Mouse (Mus musculus): ENCODE measurements at regions not wholly inside any gene's neighbourhood (a gene's known extent, or its start where the extent isn't known, plus 50 kb on each side); places are given as distances from the start of the nearest gene placed in this dataset.

DNA sequence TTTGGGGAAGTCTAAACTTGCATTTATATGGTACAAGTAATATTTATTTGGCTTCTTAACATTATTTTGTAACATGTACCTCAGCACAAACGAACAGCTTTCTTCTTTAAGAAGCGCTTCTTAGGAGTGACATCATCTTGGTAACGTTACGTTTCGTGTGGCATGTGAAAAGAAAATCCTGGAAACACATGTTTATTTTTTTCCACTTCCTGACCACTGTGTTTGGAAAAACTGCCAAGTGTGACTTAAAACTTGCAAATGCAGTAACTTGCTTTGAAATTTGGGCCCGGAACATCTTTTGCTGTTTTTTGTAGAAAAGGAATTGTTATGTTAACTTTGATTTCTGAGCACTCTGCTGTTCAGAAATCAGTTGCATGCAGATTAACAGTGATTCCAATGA, 88.6 kb upstream of the Zeb2 start:
- H3K27me3 ChIP-seq (ENCODE audit: control insufficient read depth, insufficient read depth, low read length): no peaks in the 10 kb centered on the region
- no peaks in the 10 kb centered on the region for H3K4me1 ChIP-seq (replicated peaks; ENCODE audit: control insufficient read depth, insufficient read depth, low read length)
- no peak overlapping the region for H3K9ac ChIP-seq
- 47% methylated on average over 6 of the region's 6 CpGs for WGBS
- H3K9me3 ChIP-seq (ENCODE audit: control insufficient read depth, low read length): no peaks in the 10 kb centered on the region
- no peaks in the 10 kb centered on the region for H3K36me3 ChIP-seq (replicated peaks; ENCODE audit: control insufficient read depth, insufficient read depth)
- no peak overlapping the region for H3K4me3 ChIP-seq (replicated peaks; ENCODE audit: low read length)
- DNase-seq (ENCODE audit: low spot score) (no peak), ATAC-seq (ENCODE audit: low FRiP score) (no peak)
- H3K4me2 ChIP-seq (replicated peaks): no peak overlapping the region
- no peak overlapping the region for H3K27ac ChIP-seq

DNA sequence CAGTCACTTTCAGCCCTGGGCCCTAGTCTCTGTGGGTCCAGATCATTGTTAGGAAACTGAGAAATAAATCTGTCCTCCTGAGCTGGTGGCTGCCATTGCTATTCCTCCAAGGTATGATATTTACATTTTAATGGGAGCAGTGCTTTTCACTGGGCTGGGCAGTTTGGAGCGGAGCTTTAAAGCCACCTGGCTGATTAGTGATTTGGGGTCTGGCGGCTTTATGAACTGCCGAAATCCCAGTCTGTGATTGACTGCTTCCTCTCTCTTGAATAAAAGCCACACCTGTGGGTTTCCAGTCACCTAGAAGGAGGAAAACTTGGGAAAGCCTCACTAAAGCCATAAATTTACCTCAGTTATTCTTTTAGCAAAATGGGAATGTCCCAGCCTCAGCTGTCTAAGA, 88.0 kb upstream of the Zeb2 start:
- WGBS: 71% methylated on average over 3 of the region's 3 CpGs

DNA sequence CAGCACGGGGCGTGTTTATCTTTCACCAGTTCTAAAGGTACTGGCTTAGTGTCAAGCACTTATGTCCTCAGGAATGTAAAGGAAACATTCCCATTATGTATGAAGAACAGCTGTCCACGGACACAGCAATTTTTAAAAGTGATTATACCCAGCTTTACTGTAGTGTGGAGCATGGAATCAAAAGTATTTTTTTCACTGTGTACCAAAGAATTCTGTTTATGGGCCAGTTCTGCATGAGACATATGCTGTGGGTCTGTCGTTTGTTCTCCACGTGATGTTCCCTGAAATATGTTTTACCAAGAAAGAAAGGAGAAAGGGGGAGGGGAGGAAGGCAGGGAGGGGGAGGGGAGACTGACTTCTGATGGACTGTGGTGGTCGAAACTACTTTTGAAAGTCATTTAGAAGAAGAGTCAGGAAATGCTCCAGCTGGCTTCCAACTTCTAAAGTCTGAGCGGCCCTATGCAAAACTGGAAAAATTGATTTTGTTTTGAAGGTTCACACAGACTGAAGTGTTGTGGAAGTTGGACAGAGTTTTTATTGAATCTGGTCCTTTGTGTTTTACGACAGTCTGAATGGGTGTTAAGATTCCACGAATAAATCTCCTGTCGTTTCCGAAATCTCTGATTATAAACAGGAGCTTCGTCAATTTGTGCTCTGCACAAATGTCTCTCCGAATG, 80.9 kb upstream of the Zeb2 start:
- ATAC-seq (ENCODE audit: low FRiP score) (no peak), DNase-seq (ENCODE audit: low spot score) (no peak)
- Histone ChIP-seq H3K27me3 (ENCODE audit: control insufficient read depth, insufficient read depth, low read length) (no peaks in the 10 kb centered on the region), H3K4me1 (replicated peaks; ENCODE audit: control insufficient read depth, insufficient read depth, low read length) (no peaks in the 10 kb centered on the region), H3K9me3 (ENCODE audit: control insufficient read depth, low read length) (no peaks in the 10 kb centered on the region), H3K4me2 (replicated peaks) (no peak overlapping the region), H3K4me3 (replicated peaks; ENCODE audit: low read length) (no peak overlapping the region), H3K36me3 (replicated peaks; ENCODE audit: control insufficient read depth, insufficient read depth) (no peaks in the 10 kb centered on the region), H3K9ac (no peak overlapping the region), H3K27ac (no peak overlapping the region)
- 77% methylated on average over 13 of the region's 13 CpGs for WGBS

More for the DNA sequence above, 88.0 kb upstream of the Zeb2 start:
- no peak overlapping the region for H3K4me2 ChIP-seq (replicated peaks)
- no peaks in the 10 kb centered on the region for H3K36me3 ChIP-seq (replicated peaks; ENCODE audit: control insufficient read depth, insufficient read depth)
- H3K9ac ChIP-seq: no peak overlapping the region
- H3K4me1 ChIP-seq (replicated peaks; ENCODE audit: control insufficient read depth, insufficient read depth, low read length): no peaks in the 10 kb centered on the region
- no peak overlapping the region for H3K27ac ChIP-seq
- DNase-seq (ENCODE audit: low spot score) (no peak), ATAC-seq (ENCODE audit: low FRiP score) (no peak)
- no peaks in the 10 kb centered on the region for H3K9me3 ChIP-seq (ENCODE audit: control insufficient read depth, low read length)
- H3K4me3 ChIP-seq (replicated peaks; ENCODE audit: low read length): no peak overlapping the region
- no peaks in the 10 kb centered on the region for H3K27me3 ChIP-seq (ENCODE audit: control insufficient read depth, insufficient read depth, low read length)

DNA sequence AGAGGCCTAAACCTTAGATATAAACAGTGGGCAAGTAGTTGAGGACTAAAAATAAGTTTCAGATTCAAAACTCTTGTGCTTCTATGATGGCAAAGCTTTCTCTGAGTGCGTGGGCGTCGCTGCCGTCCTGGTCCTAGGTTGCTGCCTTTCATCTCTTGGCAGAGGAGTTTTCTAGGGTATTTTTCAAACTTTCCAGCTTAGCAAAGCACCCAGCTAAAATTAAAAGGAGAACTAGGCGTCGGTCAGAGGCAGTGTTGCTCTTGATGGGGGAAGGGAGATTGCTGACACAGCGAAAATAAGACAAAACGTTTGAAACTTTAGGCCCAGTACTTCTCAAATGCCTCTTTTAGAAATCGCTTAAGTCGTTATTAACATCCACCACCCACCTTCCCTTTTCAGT, 80.1 kb upstream of the Zeb2 start:
- Histone ChIP-seq H3K4me1 (replicated peaks; ENCODE audit: control insufficient read depth, insufficient read depth, low read length) (no peaks in the 10 kb centered on the region), H3K27ac (no peak overlapping the region), H3K9me3 (ENCODE audit: control insufficient read depth, low read length) (no peaks in the 10 kb centered on the region), H3K36me3 (replicated peaks; ENCODE audit: control insufficient read depth, insufficient read depth) (no peaks in the 10 kb centered on the region), H3K4me3 (replicated peaks; ENCODE audit: low read length) (no peak overlapping the region), H3K27me3 (ENCODE audit: control insufficient read depth, insufficient read depth, low read length) (no peaks in the 10 kb centered on the region), H3K4me2 (replicated peaks) (no peak overlapping the region), H3K9ac (no peak overlapping the region)
- DNase-seq (ENCODE audit: low spot score) (no peak), ATAC-seq (ENCODE audit: low FRiP score) (no peak)
- WGBS: 82% methylated on average over 10 of the region's 10 CpGs

DNA sequence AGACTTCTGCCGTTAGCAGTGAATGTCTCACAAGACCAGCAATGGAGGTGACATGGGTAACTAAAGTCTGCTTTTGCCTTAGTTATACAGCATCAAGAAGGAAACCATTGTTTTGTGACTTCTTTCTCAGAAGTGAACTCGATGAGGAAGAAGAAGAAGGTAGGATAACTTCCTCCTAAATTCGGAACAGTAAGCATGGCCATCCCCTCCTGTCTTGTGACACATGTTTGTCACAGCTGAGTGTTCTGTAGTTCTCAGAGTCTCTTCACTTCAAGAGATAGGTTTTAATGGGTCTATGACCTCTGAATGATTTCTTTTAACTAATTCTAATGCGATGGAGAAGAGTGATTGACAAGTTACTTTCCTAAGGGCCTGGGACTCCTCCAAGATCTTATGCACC, 79.3 kb upstream of the Zeb2 start:
- Histone ChIP-seq H3K27me3 (ENCODE audit: control insufficient read depth, insufficient read depth, low read length) (no peaks in the 10 kb centered on the region), H3K9ac (no peak overlapping the region), H3K4me2 (replicated peaks) (no peak overlapping the region), H3K9me3 (ENCODE audit: control insufficient read depth, low read length) (no peaks in the 10 kb centered on the region), H3K4me1 (replicated peaks; ENCODE audit: control insufficient read depth, insufficient read depth, low read length) (no peaks in the 10 kb centered on the region), H3K4me3 (replicated peaks; ENCODE audit: low read length) (no peak overlapping the region), H3K36me3 (replicated peaks; ENCODE audit: control insufficient read depth, insufficient read depth) (no peaks in the 10 kb centered on the region), H3K27ac (no peak overlapping the region)
- ATAC-seq (ENCODE audit: low FRiP score) (no peak), DNase-seq (ENCODE audit: low spot score) (no peak)
- 93% methylated on average over 4 of the region's 4 CpGs for WGBS

DNA sequence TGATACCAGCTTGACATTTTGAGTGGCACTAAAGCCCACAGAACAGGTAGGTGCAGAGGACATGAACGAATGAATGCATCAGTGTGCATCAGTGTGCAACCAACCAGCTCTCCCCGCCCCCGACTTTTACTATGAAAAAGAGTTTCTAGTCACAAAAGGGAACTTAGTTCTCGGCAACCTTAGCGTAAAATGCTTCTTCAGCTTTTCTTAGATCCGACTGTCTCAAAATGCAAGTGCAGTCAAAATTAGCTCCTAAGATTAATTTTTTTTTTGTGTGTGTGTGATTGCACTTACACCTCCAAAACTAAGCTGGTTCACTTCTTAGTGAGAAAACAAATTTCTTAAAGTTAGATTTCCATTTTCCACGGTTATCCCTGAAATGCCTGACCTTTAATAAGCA, 77.1 kb upstream of the Zeb2 start:
- 71% methylated on average over 7 of the region's 7 CpGs for WGBS

DNA sequence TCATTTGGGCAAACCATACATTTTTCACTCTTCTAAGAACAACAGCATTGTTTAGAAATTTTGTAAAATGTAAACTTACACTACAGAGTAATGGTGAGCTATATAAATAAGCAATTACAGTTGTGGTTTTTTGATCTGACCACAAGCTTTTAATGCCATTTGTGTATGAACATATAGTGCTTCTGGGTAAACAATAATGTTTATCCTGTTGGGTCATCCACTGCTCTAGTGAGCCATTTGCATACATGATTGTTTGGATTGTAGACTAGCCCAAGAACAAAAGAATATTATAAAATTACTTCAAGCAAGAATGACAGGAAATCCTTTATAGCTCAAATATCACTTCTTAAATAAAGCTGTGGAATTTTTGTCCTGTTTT, 68.4 kb upstream of the Zeb2 start:
- Histone ChIP-seq H3K4me3 (replicated peaks; ENCODE audit: low read length) (no peak overlapping the region), H3K9ac (no peak overlapping the region), H3K27ac (no peak overlapping the region), H3K9me3 (ENCODE audit: control insufficient read depth, low read length) (no peaks in the 10 kb centered on the region), H3K36me3 (replicated peaks; ENCODE audit: control insufficient read depth, insufficient read depth) (no peaks in the 10 kb centered on the region), H3K27me3 (ENCODE audit: control insufficient read depth, insufficient read depth, low read length) (no peaks in the 10 kb centered on the region), H3K4me1 (replicated peaks; ENCODE audit: control insufficient read depth, insufficient read depth, low read length) (peaks cover 10% of the 10 kb centered on the region; the same call in 1 of the 2 replicates), H3K4me2 (replicated peaks) (peak overlapping the region; percentile 35; the same call in 1 of the 2 replicates)
- no peak for ATAC-seq (ENCODE audit: low FRiP score)
- DNase-seq (ENCODE audit: low spot score): no peak

More for the DNA sequence above, 77.1 kb upstream of the Zeb2 start:
- Histone ChIP-seq H3K27ac (no peak overlapping the region), H3K4me1 (replicated peaks; ENCODE audit: control insufficient read depth, insufficient read depth, low read length) (no peaks in the 10 kb centered on the region), H3K9me3 (ENCODE audit: control insufficient read depth, low read length) (no peaks in the 10 kb centered on the region), H3K9ac (no peak overlapping the region), H3K4me3 (replicated peaks; ENCODE audit: low read length) (no peak overlapping the region), H3K27me3 (ENCODE audit: control insufficient read depth, insufficient read depth, low read length) (no peaks in the 10 kb centered on the region), H3K36me3 (replicated peaks; ENCODE audit: control insufficient read depth, insufficient read depth) (no peaks in the 10 kb centered on the region), H3K4me2 (replicated peaks) (no peak overlapping the region)
- ATAC-seq (ENCODE audit: low FRiP score) (no peak), DNase-seq (ENCODE audit: low spot score) (no peak)

DNA sequence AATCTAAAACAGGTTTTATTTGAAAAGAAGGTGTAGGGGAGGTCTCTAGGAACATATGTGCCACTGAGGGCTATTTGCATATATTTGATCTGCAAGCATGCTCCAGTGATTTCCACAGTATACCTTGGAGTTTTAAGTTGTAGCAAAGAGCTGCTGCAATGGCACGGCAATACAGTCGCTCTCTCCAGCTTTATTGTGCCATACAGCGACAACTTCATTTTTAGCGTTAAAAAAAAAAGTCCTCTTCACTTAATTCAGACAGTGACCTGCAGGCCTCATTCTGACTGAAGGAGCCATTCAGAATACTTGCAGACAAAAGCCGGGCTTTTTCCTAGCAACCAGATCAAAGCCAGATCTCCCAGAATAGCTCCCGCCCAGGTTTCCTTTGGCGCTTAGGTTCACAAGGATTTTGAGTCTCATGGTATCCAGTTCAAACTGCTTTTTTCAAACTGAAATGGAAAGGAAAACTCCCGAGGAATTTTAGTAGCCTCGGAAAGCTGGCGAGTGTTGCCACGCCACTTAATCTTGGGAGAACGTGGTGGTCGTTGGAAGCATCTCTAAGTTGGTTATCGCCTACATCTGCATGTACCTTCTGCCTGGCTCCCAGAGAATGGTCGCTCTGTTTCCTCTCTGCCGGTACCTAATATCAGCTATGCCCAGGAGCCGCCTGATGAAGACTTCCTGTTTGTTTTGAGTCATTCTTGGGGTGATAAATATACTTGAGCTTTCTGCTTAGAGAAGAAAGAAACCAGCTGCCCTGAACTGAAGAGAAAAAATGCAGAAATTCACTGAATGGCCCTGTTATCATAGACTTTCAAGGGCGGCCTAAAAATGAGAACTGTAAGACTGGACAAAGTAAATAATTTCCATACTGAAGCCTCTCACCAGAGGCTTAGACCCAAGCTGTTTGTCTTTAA, 67.8 kb upstream of the Zeb2 start:
- H3K36me3 ChIP-seq (replicated peaks; ENCODE audit: control insufficient read depth, insufficient read depth): no peaks in the 10 kb centered on the region
- peaks cover 10% of the 10 kb centered on the region; the same call in 1 of the 2 replicates for H3K4me1 ChIP-seq (replicated peaks; ENCODE audit: control insufficient read depth, insufficient read depth, low read length)
- no peaks in the 10 kb centered on the region for H3K9me3 ChIP-seq (ENCODE audit: control insufficient read depth, low read length)
- no peaks in the 10 kb centered on the region for H3K27me3 ChIP-seq (ENCODE audit: control insufficient read depth, insufficient read depth, low read length)
- peak overlapping the region; percentile 35 for H3K4me2 ChIP-seq (replicated peaks)
- no peak overlapping the region; the same call in 1 of the 2 replicates for H3K27ac ChIP-seq
- H3K4me3 ChIP-seq (replicated peaks; ENCODE audit: low read length): 0 out of 2 replicates have a peak overlapping the region, but pooled peaks have one; percentile 5
- DNase-seq (ENCODE audit: low spot score): peak; percentile 41
- ATAC-seq (ENCODE audit: low FRiP score): 0 out of 2 replicates have a peak, but pooled peaks have one; percentile 31
- 8% methylated on average over 18 of the region's 18 CpGs for WGBS
- peak overlapping the region; percentile 6; the same call in 1 of the 2 replicates for H3K9ac ChIP-seq

DNA sequence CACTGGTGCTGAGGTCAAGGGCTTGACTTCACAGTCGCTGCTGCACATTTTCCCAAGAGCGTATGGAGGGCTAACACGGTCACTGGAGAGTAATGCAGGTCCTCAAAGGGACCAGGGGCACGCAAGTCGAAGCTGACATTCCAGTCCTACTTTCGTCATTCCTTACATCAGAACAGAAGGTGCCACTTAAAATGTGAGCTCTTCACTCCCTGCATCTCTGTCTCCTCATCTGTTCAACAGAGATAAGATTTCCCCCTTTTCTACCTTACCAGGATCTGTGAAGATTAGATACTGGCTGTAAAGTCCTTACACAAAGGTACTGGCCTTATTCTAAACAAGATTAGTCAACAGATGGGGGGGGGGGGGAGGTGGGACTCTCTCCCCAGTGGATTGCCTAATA, 67.0 kb upstream of the Zeb2 start:
- H3K27ac ChIP-seq: no peak overlapping the region
- ATAC-seq (ENCODE audit: low FRiP score) (no peak), DNase-seq (ENCODE audit: low spot score) (no peak)
- H3K4me2 ChIP-seq (replicated peaks): no peak overlapping the region
- H3K27me3 ChIP-seq (ENCODE audit: control insufficient read depth, insufficient read depth, low read length): no peaks in the 10 kb centered on the region
- no peaks in the 10 kb centered on the region for H3K9me3 ChIP-seq (ENCODE audit: control insufficient read depth, low read length)
- H3K9ac ChIP-seq: no peak overlapping the region
- H3K36me3 ChIP-seq (replicated peaks; ENCODE audit: control insufficient read depth, insufficient read depth): no peaks in the 10 kb centered on the region
- 25% methylated on average over 6 of the region's 6 CpGs for WGBS
- no peak overlapping the region for H3K4me3 ChIP-seq (replicated peaks; ENCODE audit: low read length)
- H3K4me1 ChIP-seq (replicated peaks; ENCODE audit: control insufficient read depth, insufficient read depth, low read length): peaks cover 10% of the 10 kb centered on the region; the same call in 1 of the 2 replicates
